Mouse (Mus musculus) layer of hippocampus, adult 11-12 months (tissue): Measurements from ENCODE around the gene Rab5c.

Experiments used
- DNase-seq: peaks from one replicate; pipeline ENCODE4 v3.0.0; 2022; ENCODE audit warnings: low spot score

The Rab5c gene

GRCm38 (mm10) chr11:100700710-100701109 is 37.3 kb downstream of the Rab5c start:
- no peak for DNase-seq

- no peak for DNase-seq
Observed at GRCm38 (mm10) chr11:100697921-100698320, 40.1 kb downstream of the Rab5c start.

- DNase-seq, result peak; percentile 73
Observed at GRCm38 (mm10) chr11:100694926-100695325, 43.1 kb downstream of the Rab5c start.

- DNase-seq, result no peak
Observed at GRCm38 (mm10) chr11:100693154-100693553, 44.9 kb downstream of the Rab5c start.

- DNase-seq, result no peak
Observed at GRCm38 (mm10) chr11:100692164-100692616, 45.8 kb downstream of the Rab5c start, which contains the start of gene Zfp385c. Gene Zfp385c (minus strand): TSS chr11:100692455.

GRCm38 (mm10) chr11:100690389-100690788 is 47.6 kb downstream of the Rab5c start:
- DNase-seq, result no peak

GRCm38 (mm10) chr11:100688443-100688842 is 49.6 kb downstream of the Rab5c start:
- no peak for DNase-seq

GRCm38 (mm10) chr11:100687265-100687664 is 50.8 kb downstream of the Rab5c start:
- DNase-seq, result no peak

GRCm38 (mm10) chr11:100685371-100685770 is 52.6 kb downstream of the Rab5c start:
- DNase-seq, result no peak

GRCm38 (mm10) chr11:100684084-100684483 is 53.9 kb downstream of the Rab5c start:
- no peak for DNase-seq

- no peak for DNase-seq
Observed at GRCm38 (mm10) chr11:100682526-100682925, 55.5 kb downstream of the Rab5c start.

GRCm38 (mm10) chr11:100681826-100682225 is 56.2 kb downstream of the Rab5c start:
- DNase-seq, result no peak

- no peak for DNase-seq
Observed at GRCm38 (mm10) chr11:100677810-100678209, 60.2 kb downstream of the Rab5c start.

GRCm38 (mm10) chr11:100673169-100673568 is 64.8 kb downstream of the Rab5c start:
- DNase-seq, result no peak

- DNase-seq, result no peak
Observed at GRCm38 (mm10) chr11:100671956-100672355, 66.1 kb downstream of the Rab5c start.

- DNase-seq, result no peak
Observed at GRCm38 (mm10) chr11:100671049-100671448, 67.0 kb downstream of the Rab5c start.
